Mouse (Mus musculus): ENCODE data around the gene Ace2.

The Ace2 gene

GRCm38 (mm10) chrX:164139032-164139431 is at the start of gene Ace2:
Ace2 (plus strand) TSS chrX:164139332.
- DNase-seq (ENCODE audit: low spot score): no peak

- DNase-seq (ENCODE audit: low spot score): no peak
Observed at GRCm38 (mm10) chrX:164089916-164090315, 49.2 kb upstream of the Ace2 start.

- DNase-seq (ENCODE audit: low spot score): peak; percentile 6
Observed at GRCm38 (mm10) chrX:164092300-164093169, 46.6 kb upstream of the Ace2 start.

- no peak for DNase-seq (ENCODE audit: low spot score)
Observed at GRCm38 (mm10) chrX:164093435-164093834, 45.7 kb upstream of the Ace2 start.

GRCm38 (mm10) chrX:164095838-164096237 is 43.3 kb upstream of the Ace2 start:
- no peak for DNase-seq (ENCODE audit: low spot score)

GRCm38 (mm10) chrX:164101483-164101882 is 37.6 kb upstream of the Ace2 start:
- DNase-seq (ENCODE audit: low spot score): no peak

GRCm38 (mm10) chrX:164102198-164102597 is 36.9 kb upstream of the Ace2 start:
- DNase-seq (ENCODE audit: low spot score): no peak

- DNase-seq (ENCODE audit: low spot score): no peak
Observed at GRCm38 (mm10) chrX:164102656-164103055, 36.5 kb upstream of the Ace2 start.

GRCm38 (mm10) chrX:164111146-164111545 is 28.0 kb upstream of the Ace2 start:
- no peak for DNase-seq (ENCODE audit: low spot score)

GRCm38 (mm10) chrX:164113744-164114143 is 25.4 kb upstream of the Ace2 start:
- DNase-seq (ENCODE audit: low spot score): no peak

- DNase-seq (ENCODE audit: low spot score): no peak
Observed at GRCm38 (mm10) chrX:164123942-164124341, 15.2 kb upstream of the Ace2 start.

GRCm38 (mm10) chrX:164133531-164133930 is 5.6 kb upstream of the Ace2 start:
- peak; percentile 3 for DNase-seq (ENCODE audit: low spot score)

GRCm38 (mm10) chrX:164135304-164135818 is 3.8 kb upstream of the Ace2 start:
- no peak for DNase-seq (ENCODE audit: low spot score)

- no peak for DNase-seq (ENCODE audit: low spot score)
Observed at GRCm38 (mm10) chrX:164145463-164146250, 6.5 kb downstream of the Ace2 start.

- no peak for DNase-seq (ENCODE audit: low spot score)
Observed at GRCm38 (mm10) chrX:164152703-164153102, 13.6 kb downstream of the Ace2 start.

- DNase-seq (ENCODE audit: low spot score): no peak
Observed at GRCm38 (mm10) chrX:164153606-164154005, 14.5 kb downstream of the Ace2 start.

- DNase-seq (ENCODE audit: low spot score): no peak
Observed at GRCm38 (mm10) chrX:164154594-164154993, 15.5 kb downstream of the Ace2 start.

GRCm38 (mm10) chrX:164164681-164165080 is 25.5 kb downstream of the Ace2 start:
- no peak for DNase-seq (ENCODE audit: low spot score)

GRCm38 (mm10) chrX:164171034-164171433 is 31.9 kb downstream of the Ace2 start:
- DNase-seq (ENCODE audit: low spot score): no peak

GRCm38 (mm10) chrX:164173880-164174279 is 34.7 kb downstream of the Ace2 start:
- DNase-seq (ENCODE audit: low spot score): no peak

- DNase-seq (ENCODE audit: low spot score): no peak
Observed at GRCm38 (mm10) chrX:164175311-164175710, 36.2 kb downstream of the Ace2 start.

- DNase-seq (ENCODE audit: low spot score): no peak
Observed at GRCm38 (mm10) chrX:164175780-164176179, 36.6 kb downstream of the Ace2 start.

- DNase-seq (ENCODE audit: low spot score): no peak
Observed at GRCm38 (mm10) chrX:164178856-164179255, 39.7 kb downstream of the Ace2 start.
